Mouse (Mus musculus): ENCODE measurements around the gene Tmem158. TPM values are rescaled to one million over a fixed set of nuclear protein-coding genes. Genes with fewer than 3 reads are reported as not detected.

Tmem158 gene
- polyA plus RNA-seq, 1 experiment, result not detected

- TF ChIP-seq GATA1 (IDR thresholded peaks at IDR 0.05; ENCODE audit: low read length), result no peak
Measured at GRCm38 (mm10) chr9:123228671-123229070, 31.9 kb downstream of the Tmem158 start.

GRCm38 (mm10) chr9:123227106-123227750 is 33.3 kb downstream of the Tmem158 start:
- TF ChIP-seq GATA1 (IDR thresholded peaks at IDR 0.05; ENCODE audit: low read length), result no peak

DNA sequence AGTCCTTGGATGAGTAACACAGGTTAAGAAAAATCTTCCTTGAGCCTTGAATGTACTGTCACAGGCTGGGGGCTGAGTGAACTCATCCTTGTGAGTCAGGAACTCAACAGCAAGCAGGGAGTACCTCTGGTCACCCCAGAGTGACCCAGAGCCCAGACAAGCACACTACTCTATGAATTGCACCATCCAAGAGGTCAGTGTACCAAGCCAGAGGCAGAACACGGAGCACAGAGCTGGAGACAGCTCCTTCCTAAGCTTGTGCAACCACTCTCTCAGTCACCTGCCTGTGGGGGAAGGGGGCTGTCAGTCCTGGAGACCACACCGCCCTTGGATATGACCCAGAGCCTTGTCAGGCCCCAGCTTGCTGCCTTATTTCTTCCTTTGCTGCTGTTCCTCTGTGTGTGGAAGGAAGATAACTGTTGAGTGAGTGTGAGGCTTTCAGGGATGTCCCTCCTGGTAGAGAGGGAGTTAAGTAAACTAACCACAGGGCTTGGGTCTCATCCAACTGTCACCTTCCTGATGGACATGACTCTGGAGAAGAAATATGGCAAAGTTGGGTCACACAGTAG is 35.6 kb downstream of the Tmem158 start:
- no peak for TF ChIP-seq GATA1 (IDR thresholded peaks at IDR 0.05; ENCODE audit: low read length)

DNA sequence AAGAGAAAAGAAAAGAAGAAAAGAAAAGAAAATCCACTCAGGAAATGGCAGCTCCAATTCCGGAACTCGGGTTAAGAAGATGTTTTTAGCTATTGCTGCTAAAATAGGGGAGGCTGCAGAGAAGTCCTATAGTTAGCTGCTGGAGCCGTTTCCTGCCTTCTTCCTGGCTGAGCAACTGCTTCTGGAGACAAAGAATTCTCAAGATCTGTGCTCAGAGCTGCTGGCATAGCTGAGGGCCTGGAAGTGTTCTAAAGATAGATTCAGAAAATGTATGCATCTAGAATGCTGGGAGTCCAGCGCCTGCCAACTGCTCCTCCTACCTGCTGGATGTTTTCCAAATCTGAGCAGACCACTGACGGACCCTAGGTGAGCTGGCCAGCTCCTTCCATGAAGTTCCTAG is 40.7 kb downstream of the Tmem158 start:
- no peak for TF ChIP-seq GATA1 (IDR thresholded peaks at IDR 0.05; ENCODE audit: low read length)

DNA sequence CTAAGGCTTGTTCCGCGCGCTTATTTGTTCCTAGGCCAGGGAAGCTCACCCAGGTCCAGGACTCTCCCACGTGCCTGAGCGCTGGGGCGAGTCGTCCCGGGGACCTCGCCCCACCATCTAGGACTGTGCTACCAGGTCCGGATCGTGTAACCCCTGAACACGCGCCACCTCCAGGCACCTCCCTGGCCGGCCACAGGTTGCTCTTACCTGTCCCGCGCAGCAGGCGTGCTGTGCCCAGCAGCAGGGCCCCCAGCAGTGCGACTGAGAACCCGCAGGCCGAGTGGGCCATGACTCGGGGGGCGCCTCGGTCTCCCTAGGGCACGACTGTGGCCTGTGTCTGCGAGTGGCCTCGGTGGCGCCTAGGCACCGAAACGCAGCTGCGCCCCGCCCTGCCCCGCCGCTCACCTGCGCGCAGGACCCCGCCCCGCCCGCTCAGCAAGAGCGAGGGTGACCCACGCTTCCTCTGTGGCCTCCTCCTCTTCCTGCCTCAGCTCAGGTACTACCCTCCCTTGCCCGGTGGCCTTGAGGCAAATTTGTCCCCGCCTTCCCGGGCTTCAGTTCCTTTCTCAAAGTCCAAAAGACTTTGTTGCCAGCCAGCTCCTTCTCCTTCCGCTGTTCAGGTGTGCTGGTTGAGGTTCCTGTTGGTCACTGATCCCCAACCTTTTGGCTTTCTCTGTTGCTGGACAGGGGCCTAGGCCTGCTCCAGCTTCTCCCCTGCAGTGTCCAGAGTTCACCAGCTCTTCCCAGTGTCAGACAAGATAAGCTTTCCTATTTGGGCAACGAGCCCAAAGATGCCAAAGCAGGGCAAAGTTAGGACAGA is 44.7 kb downstream of the Tmem158 start, which contains the start of gene Cdcp1:
Cdcp1 (minus strand) TSS at position 418 of the 820 bp plus-strand sequence.
- TF ChIP-seq GATA1 (IDR thresholded peaks at IDR 0.05; ENCODE audit: low read length), result no peak

- no peak for TF ChIP-seq GATA1 (IDR thresholded peaks at IDR 0.05; ENCODE audit: low read length)
Measured at GRCm38 (mm10) chr9:123213371-123213770, 47.2 kb downstream of the Tmem158 start.

Other genes with a start within 250 kb of the Tmem158 start
- gene Tmem42, start 239.4 kb downstream of the Tmem158 start, polyA plus RNA-seq (2012), result 5.2 and 7.3 TPM in 2 replicates
- not detected in 2 replicates for gene Tgm4, start 226.0 kb downstream of the Tmem158 start, polyA plus RNA-seq (2012)
- gene Zdhhc3, start 147.6 kb downstream of the Tmem158 start, polyA plus RNA-seq (2012), result 105 and 247 TPM in 2 replicates
- gene Exosc7, start 147.5 kb downstream of the Tmem158 start, polyA plus RNA-seq (2012), result 9.6 and 22.6 TPM in 2 replicates
- gene Clec3b, start 109.8 kb downstream of the Tmem158 start, polyA plus RNA-seq (2012), result 0.08 TPM in 1 of 2 replicates, not detected in the other
- not detected in 2 replicates for gene Cdcp1, start 44.7 kb downstream of the Tmem158 start, polyA plus RNA-seq (2012)
- gene Lars2, start 106.2 kb upstream of the Tmem158 start, polyA plus RNA-seq (2012), result 15.1 and 16.8 TPM in 2 replicates
- gene Limd1, start 217.9 kb upstream of the Tmem158 start, polyA plus RNA-seq (2012), result 19.9 and 20.4 TPM in 2 replicates

Measured in G1E-ER4 (cell line).